Mouse (Mus musculus) liver, embryonic 14.5 days (tissue): ENCODE measurements around the gene Muc3a. TPM values are rescaled to one million over a fixed set of nuclear protein-coding genes. Genes with fewer than 3 reads are reported as not detected.

Source experiments
- ATAC-seq: fragments of 200-750 bp; cut with Nextera tagmentation; 2 replicates; pipeline ENCODE4 v1.8.0; 2017; ENCODE audit warnings: moderate number of reproducible peaks, mild to moderate bottlenecking, moderate library complexity; ENCODE audit not compliant: insufficient read depth
- DNase-seq, 3 experiments: peaks; one replicate each; pipeline ENCODE4 v3.0.0-alpha.2; 2012 to 2013; ENCODE audit warnings: low read depth in 3 of 3, low spot score in 3 of 3
- H3K27ac ChIP-seq: fragments of 300-500 bp; sonication (generic); 2 replicates; pipeline ENCODE4 v1.5.1; 2014; ENCODE audit warnings: moderate library complexity, mild to moderate bottlenecking, control low read depth, inconsistent platforms
- H3K27me3 ChIP-seq: fragments of 300-500 bp; sonication (generic); 2 replicates; pipeline ENCODE4 v1.6.1; 2014; ENCODE audit warnings: mild to moderate bottlenecking, low read length, moderate library complexity; ENCODE audit not compliant: control insufficient read depth, insufficient read depth
- H3K36me3 ChIP-seq: fragments of 300-500 bp; sonication (generic); replicated peaks from 2 replicates; pipeline ENCODE4 v1.6.1; 2014; ENCODE audit warnings: low read depth; ENCODE audit not compliant: control insufficient read depth, insufficient read depth
- H3K4me1 ChIP-seq, 2 experiments: fragments of 200-500 bp in 1 of 2; fragments of 300-500 bp in 1 of 2; sonication (generic) in 1 of 2; replicated peaks; 2 replicates each; pipeline ENCODE4 v1.6.1; 2012 to 2014; ENCODE audit warnings: antibody characterized with exemption in 1 of 2, inconsistent platforms in 1 of 2, low read length in 1 of 2; ENCODE audit not compliant: control insufficient read depth in 2 of 2, insufficient read depth in 2 of 2
- H3K4me2 ChIP-seq: fragments of 300-500 bp; sonication (generic); 2 replicates; pipeline ENCODE4 v1.6.1; 2014; ENCODE audit warnings: low read depth, mild to moderate bottlenecking, control low read depth, moderate library complexity
- H3K4me3 ChIP-seq, 2 experiments: fragments of 200-500 bp in 1 of 2; fragments of 300-500 bp in 1 of 2; sonication (generic) in 1 of 2; 2 replicates each; pipeline ENCODE4 v1.5.1; 2012 to 2014; ENCODE audit warnings: low read depth in 2 of 2, low read length in 2 of 2, mild to moderate bottlenecking in 2 of 2, control low read depth in 1 of 2, inconsistent platforms in 1 of 2, moderate library complexity in 1 of 2; ENCODE audit not compliant: insufficient read depth in 1 of 2
- H3K9ac ChIP-seq: fragments of 300-500 bp; sonication (generic); replicated peaks from 2 replicates; pipeline ENCODE4 v1.6.1; 2014; ENCODE audit warnings: mild to moderate bottlenecking, control low read depth, moderate library complexity
- H3K9me3 ChIP-seq: fragments of 300-500 bp; sonication (generic); 2 replicates; pipeline ENCODE4 v1.6.1; 2016; ENCODE audit warnings: low read length, mixed read lengths; ENCODE audit not compliant: control insufficient read depth
- CTCF ChIP-seq: IDR thresholded peaks from 2 replicates; pipeline ENCODE4 v1.5.1; 2016; ENCODE audit warnings: antibody characterized with exemption, low read depth, control low read depth
- EP300 ChIP-seq: IDR thresholded peaks from 2 replicates; pipeline ENCODE4 v1.6.1; 2016; ENCODE audit warnings: antibody characterized with exemption, low read depth
- WGBS: fragments of 180-500 bp; shearing (Covaris S2); extraction: QIAGEN DNeasy Blood & Tissue Kit; methylation state at CpG from one replicate; pipeline ENCODE4 v1.1.7; 2014; ENCODE audit not compliant: insufficient replicate concordance; 5-methylcytosine and 5-hydroxymethylcytosine counted together
- polyA plus RNA-seq, 2 experiments: library from polyadenylated mRNA; depleted of rRNA in 1 of 2; stranded (reverse) in 1 of 2; unstranded in 1 of 2; fragments of >200 nt; fragmentation: Nextera tagmentation in 1 of 2; extraction: Ambion mirVana in 1 of 2; gene quantifications; 2 replicates each; pipeline versions ENCODE4 v1.2.1 to v1.2.3; 2012 to 2014

Gene Muc3a
- polyA plus RNA-seq, 2 experiments: 0.06 TPM; not detected in 1

DNA sequence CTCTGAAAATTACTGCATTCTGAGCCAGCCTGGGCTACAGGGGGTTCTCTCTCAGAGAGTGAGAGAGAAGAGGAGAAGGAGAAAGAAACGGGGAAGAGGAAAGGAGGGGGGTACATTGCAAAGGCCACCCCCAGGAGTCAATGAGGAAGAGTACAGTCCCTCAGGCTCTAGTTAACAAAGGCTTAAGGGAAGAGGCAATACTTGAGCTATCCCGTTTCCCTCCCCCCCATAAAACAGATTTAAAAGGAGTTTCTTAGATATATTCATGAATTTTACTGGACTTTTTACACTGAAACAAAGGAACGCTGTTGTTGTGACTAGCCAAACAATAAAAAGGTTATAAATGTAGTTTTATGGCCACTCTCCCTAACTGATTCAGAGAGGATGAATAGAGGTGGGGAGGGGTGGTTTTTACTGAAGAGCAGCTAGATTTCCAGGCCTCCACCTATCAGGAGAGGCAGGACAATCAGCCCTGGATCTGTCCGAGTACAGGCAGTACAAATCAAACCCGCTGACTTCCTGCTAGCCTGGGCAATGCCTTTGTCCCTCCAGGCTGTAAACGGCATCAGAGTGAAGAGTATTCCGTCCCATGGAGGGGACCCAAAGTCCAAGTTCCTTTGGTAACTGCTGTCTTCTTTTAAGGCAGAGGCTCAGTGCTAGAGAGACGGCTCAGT lies 18.8 kb downstream of the Muc3a start:
- H3K4me3 ChIP-seq: no peak overlapping the region
- H3K4me2 ChIP-seq: no peak overlapping the region
- WGBS: 44% methylated on average over 8 of the region's 8 CpGs
- H3K36me3 ChIP-seq: no peaks in the 10 kb centered on the region
- H3K4me1 ChIP-seq: 0 out of 4 replicates have a peak, but pooled peaks cover 0 to 2% of the 10 kb centered on the region in 2 experiments
- DNase-seq (no peak), ATAC-seq (no peak)
- H3K9ac ChIP-seq: no peak overlapping the region
- no peaks in the 10 kb centered on the region for H3K9me3 ChIP-seq
- TF ChIP-seq EP300 (no peak), CTCF (no peak)
- H3K27ac ChIP-seq: no peak overlapping the region
- no peaks in the 10 kb centered on the region; the same call in 1 of the 2 replicates for H3K27me3 ChIP-seq

- no peaks in the 10 kb centered on the region for H3K4me1 ChIP-seq
- peak overlapping the region; percentile 50 for H3K9ac ChIP-seq
- H3K27ac ChIP-seq: no peak overlapping the region
- H3K36me3 ChIP-seq: no peaks in the 10 kb centered on the region
- H3K27me3 ChIP-seq: no peaks in the 10 kb centered on the region; the same call in 1 of the 2 replicates
- H3K4me2 ChIP-seq: peak overlapping the region; percentile 67
- WGBS: under 1% methylated on average over 34 of the region's 34 CpGs
- ATAC-seq (no peak), DNase-seq (peak in 1 of 3 experiments; percentile 20)
- TF ChIP-seq EP300: no peak
- no peak for TF ChIP-seq CTCF
- H3K4me3 ChIP-seq: peak overlapping the region; percentile 44 to 55
- no peaks in the 10 kb centered on the region for H3K9me3 ChIP-seq
Observed at GRCm38 (mm10) chr5:137189326-137189725, 22.9 kb downstream of the Muc3a start.

DNA sequence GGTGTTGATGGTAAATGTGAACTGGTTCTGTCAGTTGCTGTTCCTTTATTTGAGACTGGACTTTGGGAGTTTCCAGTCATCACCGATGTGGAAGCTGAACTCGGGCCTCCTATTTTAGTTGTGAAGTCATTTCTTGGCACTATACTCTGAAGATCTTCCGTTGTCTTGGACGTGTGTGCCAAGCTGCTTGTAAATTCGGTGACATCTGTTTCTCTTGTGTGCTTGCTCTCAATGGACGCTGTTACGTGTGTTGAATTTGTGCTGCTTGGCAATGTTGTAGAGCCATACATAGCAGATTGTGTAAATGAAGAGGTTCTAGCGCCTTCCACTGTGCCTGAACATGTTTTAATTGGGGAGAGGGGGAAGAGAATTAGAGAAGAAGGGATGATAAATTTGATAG lies 26.8 kb downstream of the Muc3a start:
- WGBS: 74% methylated on average over 8 of the region's 8 CpGs
- Histone ChIP-seq H3K27ac (no peak overlapping the region), H3K4me3 (no peak overlapping the region), H3K9me3 (no peaks in the 10 kb centered on the region), H3K4me2 (no peak overlapping the region), H3K27me3 (no peaks in the 10 kb centered on the region; the same call in 1 of the 2 replicates), H3K4me1 (no peaks in the 10 kb centered on the region), H3K36me3 (no peaks in the 10 kb centered on the region), H3K9ac (no peak overlapping the region)
- ATAC-seq (no peak), DNase-seq (no peak)
- no peak for TF ChIP-seq EP300
- no peak for TF ChIP-seq CTCF

GRCm38 (mm10) chr5:137179646-137180374 lies 32.4 kb downstream of the Muc3a start:
- Histone ChIP-seq H3K4me3 (no peak overlapping the region), H3K9ac (no peak overlapping the region), H3K27me3 (peaks cover 3% of the 10 kb centered on the region), H3K36me3 (no peaks in the 10 kb centered on the region), H3K9me3 (no peaks in the 10 kb centered on the region), H3K4me1 (0 out of 4 replicates have a peak, but pooled peaks cover 0 to 4% of the 10 kb centered on the region in 2 experiments), H3K27ac (no peak overlapping the region), H3K4me2 (no peak overlapping the region)
- no peak for ATAC-seq
- DNase-seq: peak in 1 of 3 experiments; percentile 24
- 47% methylated on average over 8 of the region's 8 CpGs for WGBS
- TF ChIP-seq CTCF: no peak
- no peak for TF ChIP-seq EP300

GRCm38 (mm10) chr5:137173967-137174366 lies 38.2 kb downstream of the Muc3a start:
- no peak for TF ChIP-seq CTCF
- TF ChIP-seq EP300: no peak
- Histone ChIP-seq H3K36me3 (no peaks in the 10 kb centered on the region), H3K4me2 (no peak overlapping the region), H3K27ac (no peak overlapping the region), H3K9ac (no peak overlapping the region), H3K4me3 (no peak overlapping the region), H3K9me3 (no peaks in the 10 kb centered on the region), H3K4me1 (no peaks in the 10 kb centered on the region), H3K27me3 (no peaks in the 10 kb centered on the region)
- WGBS: 54% methylated on average over 6 of the region's 6 CpGs
- no peak for DNase-seq
- ATAC-seq: no peak
